Mouse (Mus musculus): ENCODE results near the gene Rps11.
A peak's percentile ranks its signal among the peaks of the same experiment; 100 is the strongest.

Gene Rps11

DNA sequence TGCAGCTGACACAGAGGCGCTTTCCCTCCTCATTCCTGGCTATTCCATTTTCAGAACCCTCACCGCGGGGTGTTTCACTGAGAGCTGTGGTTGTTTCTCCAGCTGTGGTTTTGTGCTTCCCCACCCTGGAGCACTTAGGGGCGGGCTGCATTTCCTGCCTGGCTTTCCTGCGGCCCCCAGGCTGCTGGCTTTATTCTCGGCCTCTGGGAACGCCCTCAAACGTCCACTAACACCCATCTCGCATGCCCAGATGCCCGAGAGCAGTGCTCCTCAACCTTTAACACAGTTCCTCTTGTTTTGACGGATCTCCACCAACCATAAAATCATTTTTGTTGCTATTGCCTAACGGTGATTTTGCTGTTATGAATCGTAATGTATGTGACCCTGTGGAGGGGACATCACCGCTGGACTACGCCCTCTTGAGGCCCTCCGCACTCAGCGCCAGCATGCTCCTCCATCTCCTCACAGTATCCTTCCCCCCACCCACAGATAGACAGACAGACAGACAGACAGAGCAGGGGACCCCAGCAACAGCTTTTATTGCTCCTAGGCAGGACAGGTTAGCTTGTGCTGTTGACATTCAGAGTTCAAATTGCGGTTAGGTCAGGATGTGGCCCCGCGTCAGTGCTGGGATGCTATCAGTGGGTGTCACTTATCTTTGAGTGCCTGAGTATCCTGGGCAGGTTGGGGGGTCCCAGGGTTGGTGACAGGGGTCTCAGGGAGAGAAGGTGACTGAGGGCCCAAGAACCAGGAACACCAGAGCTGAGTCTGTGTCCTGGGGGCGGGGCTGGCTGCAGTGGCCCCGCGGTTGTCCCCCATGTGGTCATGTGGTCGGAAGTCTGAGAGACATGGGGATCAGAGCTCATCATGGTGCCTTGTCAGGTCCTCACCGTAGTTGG is 41.6 kb downstream of the Rps11 start:
- no peak for DNase-seq

DNA sequence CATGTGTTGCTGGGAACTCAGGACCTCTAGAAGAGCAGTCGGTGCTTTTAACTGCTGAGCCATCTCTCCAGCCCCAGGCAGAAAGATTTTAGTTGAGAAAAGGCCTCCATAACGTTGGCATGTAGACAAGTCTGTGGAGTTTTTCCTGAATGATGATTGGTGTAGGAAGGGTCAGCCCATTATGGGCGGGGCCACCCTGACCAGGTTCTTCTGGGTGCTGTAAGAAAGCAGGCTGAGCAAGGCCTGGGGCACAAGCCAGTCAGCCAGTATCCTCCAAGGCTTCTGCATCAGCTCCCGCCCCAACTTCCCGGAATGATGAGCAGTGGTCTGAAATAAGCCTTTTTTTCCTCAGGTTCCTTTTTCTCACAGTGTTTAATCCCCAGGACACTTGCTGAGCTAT is 43.2 kb downstream of the Rps11 start:
- DNase-seq, result no peak

DNA sequence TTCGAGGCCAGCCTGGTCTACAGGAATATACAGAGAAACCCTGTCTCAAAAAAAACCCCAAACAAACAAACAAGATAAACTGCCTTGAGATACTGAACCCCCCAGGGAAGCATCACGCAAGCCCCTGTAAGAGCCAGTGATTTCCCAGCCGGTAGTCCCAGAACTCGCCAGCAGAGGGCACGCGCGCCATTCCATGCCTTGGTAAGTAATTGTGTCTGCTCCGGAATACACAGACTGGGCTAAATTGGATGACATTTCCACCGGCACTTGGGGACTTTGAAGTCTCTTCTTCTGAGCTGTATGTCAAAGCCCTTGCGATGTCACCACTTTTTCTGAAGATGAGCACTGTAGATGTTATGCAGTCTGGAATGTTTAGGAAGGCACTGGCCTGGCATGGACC is 44.4 kb downstream of the Rps11 start:
- DNase-seq, result peak; percentile 84 to 92

DNA sequence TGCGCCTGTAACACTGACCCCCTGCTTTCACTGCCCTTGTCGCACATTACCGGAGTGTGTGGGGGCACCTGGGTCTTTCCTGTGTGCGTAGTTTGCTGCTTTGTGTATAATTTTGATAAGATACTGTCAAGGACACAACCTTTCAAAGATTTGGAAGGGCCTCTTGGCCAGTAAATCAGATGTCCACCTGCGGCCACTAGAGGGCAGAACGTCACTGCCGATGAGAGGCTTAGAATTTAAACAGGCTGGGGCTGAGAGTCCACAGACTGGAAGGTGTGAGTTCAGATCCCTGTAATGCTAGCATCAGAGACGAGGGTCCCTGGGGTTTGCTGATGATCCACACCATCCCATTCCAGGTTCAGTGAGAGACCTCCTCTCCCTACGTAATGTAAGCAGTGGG is 45.7 kb downstream of the Rps11 start:
- peak; percentile 72 to 79 for DNase-seq

DNA sequence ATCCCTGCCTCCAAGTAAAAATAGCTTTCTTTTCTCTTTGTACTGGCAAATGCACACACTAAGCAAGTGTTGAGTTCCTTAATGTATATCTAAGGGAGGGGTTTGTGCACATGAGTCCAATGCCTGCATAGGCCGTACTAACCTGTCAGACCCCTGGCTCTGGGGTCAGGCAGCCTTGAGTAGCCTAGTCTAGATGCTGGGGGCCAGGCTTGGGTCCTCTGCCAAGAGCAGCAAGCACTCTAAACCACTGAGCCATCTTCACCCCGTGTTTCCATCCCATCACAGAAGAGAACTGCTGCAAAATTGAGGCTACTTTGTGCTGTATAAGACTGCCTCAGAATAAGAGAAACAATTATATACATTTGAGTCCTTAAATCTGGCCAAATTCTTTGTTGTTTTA is 46.4 kb downstream of the Rps11 start:
- no peak for DNase-seq

DNA sequence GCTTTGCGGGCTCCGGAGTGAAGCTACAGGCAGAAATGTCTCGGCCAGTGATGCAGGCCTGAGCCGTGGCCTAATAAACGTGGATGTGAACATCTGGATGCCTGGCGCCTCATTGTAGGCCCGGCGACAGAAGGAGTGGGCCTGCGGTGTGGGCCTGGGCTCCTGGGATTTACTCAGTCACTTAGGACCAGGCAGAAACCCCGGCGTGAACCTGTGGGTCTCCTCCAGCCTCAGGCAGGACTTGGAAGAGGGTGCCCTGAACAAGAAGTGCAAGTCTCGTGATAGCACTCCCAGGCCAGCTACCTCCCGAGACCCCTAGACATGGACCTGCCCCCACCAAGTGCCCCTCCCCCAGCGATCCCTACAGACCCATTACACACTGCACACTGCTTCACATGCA is 46.9 kb downstream of the Rps11 start:
- no peak for DNase-seq

DNA sequence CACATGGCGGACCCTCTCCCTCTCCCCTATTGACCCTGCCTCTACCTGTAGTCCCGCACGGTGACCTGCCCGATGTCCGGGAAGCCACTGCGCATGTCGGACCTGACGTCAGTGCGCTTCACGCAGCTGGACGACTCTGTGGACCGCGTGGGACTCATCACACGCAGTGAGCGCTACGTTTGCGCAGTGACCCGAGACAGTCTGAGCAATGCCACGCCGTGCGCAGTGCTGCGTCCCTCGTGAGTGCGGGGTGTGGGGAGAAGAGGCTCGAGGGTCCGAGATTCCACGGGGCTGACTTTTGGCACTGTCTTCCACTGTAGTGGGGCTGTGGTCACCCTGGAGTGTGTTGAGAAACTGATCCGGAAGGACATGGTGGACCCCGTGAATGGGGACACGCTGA is 47.7 kb downstream of the Rps11 start:
- no peak for DNase-seq

DNA sequence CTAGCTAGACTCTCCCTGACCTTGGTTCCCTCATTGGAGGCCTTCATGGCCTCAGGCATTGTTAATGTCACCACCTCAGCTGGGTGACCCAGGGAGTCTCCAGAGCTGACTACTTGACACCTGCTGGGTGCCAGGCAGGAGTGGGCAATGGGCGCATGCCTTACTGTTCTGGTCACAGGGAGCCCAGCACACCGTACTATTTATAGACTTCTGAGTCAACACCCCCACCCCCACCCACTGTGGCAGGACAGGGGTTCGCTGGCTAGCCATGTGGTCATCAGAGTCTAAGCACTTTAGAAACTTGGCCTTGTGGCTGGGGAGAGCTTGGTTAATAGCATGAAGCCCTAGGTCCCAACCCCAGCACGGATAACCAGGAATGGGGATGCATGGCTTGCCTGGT is 48.8 kb downstream of the Rps11 start:
- DNase-seq, result no peak

DNA sequence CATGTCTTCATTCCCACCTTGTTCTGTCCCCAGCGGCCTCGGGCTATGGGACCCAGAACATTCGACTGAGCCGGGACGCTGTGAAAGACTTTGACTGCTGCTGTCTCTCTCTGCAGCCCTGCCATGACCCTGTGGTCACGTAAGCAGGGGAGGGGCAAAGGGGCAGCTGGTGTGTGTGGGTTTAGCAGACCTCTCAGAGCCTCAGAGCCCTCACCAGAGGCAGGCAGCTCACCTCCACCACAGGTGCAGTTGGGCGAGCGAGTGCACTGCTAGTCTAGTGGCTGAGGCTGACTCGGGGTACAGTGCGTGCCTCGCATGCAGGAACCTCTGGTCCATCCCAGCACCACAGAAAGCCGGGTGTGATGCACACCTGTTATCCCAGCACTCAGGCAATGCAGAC is 50.3 kb downstream of the Rps11 start:
- no peak for DNase-seq

DNA sequence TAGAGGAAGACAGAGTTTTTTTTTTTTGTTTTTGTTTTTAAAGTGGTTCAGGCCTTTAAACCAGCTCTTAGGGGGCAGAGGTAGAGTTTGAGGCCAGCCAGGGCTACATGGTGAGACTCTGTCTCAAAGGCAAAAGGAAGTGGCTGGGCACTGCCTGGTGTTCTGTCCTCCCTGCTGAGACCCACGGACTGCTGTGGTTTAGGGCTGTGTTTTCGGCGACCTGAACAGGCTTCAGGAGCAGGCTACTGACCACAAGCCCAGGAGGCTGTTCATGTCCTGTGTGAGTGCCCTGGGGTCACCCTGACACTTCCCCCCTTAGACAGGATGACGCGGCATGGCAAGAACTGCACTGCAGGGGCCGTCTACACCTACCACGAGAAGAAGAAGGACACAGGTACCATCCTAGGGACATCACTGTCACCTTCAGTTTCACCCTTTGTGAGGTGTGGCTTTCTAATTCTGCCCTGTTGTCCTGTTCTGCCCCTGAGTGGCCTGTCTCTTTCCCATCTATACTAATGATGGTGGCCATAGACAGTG is 51.0 kb downstream of the Rps11 start:
- no peak for DNase-seq
